Mouse (Mus musculus): ENCODE results near the gene Pdlim1.
"Not testable (repeated sequence)": the region's sequence is repeated elsewhere in the genome, so short reads cannot be mapped to it uniquely, and the experiment has no call there.

Gene Pdlim1

GRCm38 (mm10) chr19:40238175-40238850 lies 33.3 kb downstream of the Pdlim1 start:
- no peak for DNase-seq

GRCm38 (mm10) chr19:40232560-40232959 lies 39.1 kb downstream of the Pdlim1 start:
- no peak for DNase-seq

GRCm38 (mm10) chr19:40231825-40232541 lies 39.7 kb downstream of the Pdlim1 start:
- DNase-seq: no peak

- no peak for DNase-seq
Measured at GRCm38 (mm10) chr19:40231074-40231738, 40.4 kb downstream of the Pdlim1 start.

GRCm38 (mm10) chr19:40226516-40227151 lies 45.0 kb downstream of the Pdlim1 start:
- no peak for DNase-seq

GRCm38 (mm10) chr19:40225761-40226110 lies 45.9 kb downstream of the Pdlim1 start:
- DNase-seq: no peak

- peak; percentile 81 for DNase-seq
Measured at GRCm38 (mm10) chr19:40225102-40225760, 46.4 kb downstream of the Pdlim1 start.

- not testable (repeated sequence) for DNase-seq
Measured at GRCm38 (mm10) chr19:40222307-40222706, 49.3 kb downstream of the Pdlim1 start.

GRCm38 (mm10) chr19:40220878-40221277 lies 50.8 kb downstream of the Pdlim1 start:
- DNase-seq: no peak

- not testable (repeated sequence) for DNase-seq
Measured at GRCm38 (mm10) chr19:40202947-40203346, 68.7 kb downstream of the Pdlim1 start.

- DNase-seq: no peak
Measured at GRCm38 (mm10) chr19:40190596-40190995, 81.0 kb downstream of the Pdlim1 start.

GRCm38 (mm10) chr19:40187160-40187559 lies 84.5 kb downstream of the Pdlim1 start, which contains the start of gene Cyp2c70:
Cyp2c70 (minus strand) TSS chr19:40187333.
- no peak for DNase-seq

- no peak for DNase-seq
Measured at GRCm38 (mm10) chr19:40183600-40183999, 88.0 kb downstream of the Pdlim1 start.

- DNase-seq: no peak
Measured at GRCm38 (mm10) chr19:40178311-40178710, 93.3 kb downstream of the Pdlim1 start.
